Mouse (Mus musculus) limb, embryonic 13.5 days (tissue): ENCODE data around the gene Tpcn2. TPM values are rescaled to one million over a fixed set of nuclear protein-coding genes. Genes with fewer than 3 reads are reported as not detected.

Experiments used
- ATAC-seq: fragments of 200-750 bp; cut with Nextera tagmentation; 2 replicates; pipeline ENCODE4 v1.8.0; 2017; ENCODE audit warnings: low read depth, moderate number of reproducible peaks, moderate TSS enrichment; ENCODE audit not compliant: low FRiP score
- H3K27ac ChIP-seq: fragments of 300-500 bp; sonication (generic); 2 replicates; pipeline ENCODE4 v1.5.1; 2015; ENCODE audit warnings: inconsistent platforms, mild to moderate bottlenecking, moderate library complexity
- H3K27me3 ChIP-seq: fragments of 300-500 bp; sonication (generic); 2 replicates; pipeline ENCODE4 v1.6.1; 2015; ENCODE audit warnings: mild to moderate bottlenecking, inconsistent platforms
- H3K36me3 ChIP-seq: fragments of 300-500 bp; sonication (generic); 2 replicates; pipeline ENCODE4 v1.6.1; 2015; ENCODE audit warnings: inconsistent platforms, mild to moderate bottlenecking, moderate library complexity
- H3K4me1 ChIP-seq: fragments of 300-500 bp; sonication (generic); 2 replicates; pipeline ENCODE4 v1.6.1; 2015; ENCODE audit warnings: inconsistent platforms
- H3K4me2 ChIP-seq: fragments of 300-500 bp; sonication (generic); replicated peaks from 2 replicates; pipeline ENCODE4 v1.6.1; 2015; ENCODE audit warnings: inconsistent platforms, mild to moderate bottlenecking, moderate library complexity
- H3K4me3 ChIP-seq: fragments of 300-500 bp; sonication (generic); 2 replicates; pipeline ENCODE4 v1.5.1; 2015; ENCODE audit warnings: moderate library complexity, mild to moderate bottlenecking, inconsistent platforms
- H3K9ac ChIP-seq: fragments of 300-500 bp; sonication (generic); 2 replicates; pipeline ENCODE4 v1.6.1; 2015; ENCODE audit warnings: mild to moderate bottlenecking, inconsistent platforms
- H3K9me3 ChIP-seq: fragments of 300-500 bp; sonication (generic); 2 replicates; pipeline ENCODE4 v1.6.1; 2016; ENCODE audit warnings: inconsistent platforms
- WGBS: fragments of 180-500 bp; shearing (Covaris S2); methylation state at CpG from one replicate; pipeline ENCODE4 v1.1.7; 2015; 5-methylcytosine and 5-hydroxymethylcytosine counted together
- polyA plus RNA-seq: library from polyadenylated mRNA; unstranded; fragments of >200 nt; fragmentation: Nextera tagmentation; extraction: Ambion mirVana; gene quantifications from 2 replicates; pipeline ENCODE4 v1.2.1, GENCODE M21; 2015

Gene Tpcn2
- polyA plus RNA-seq, 1 experiment from 2014 or later: 12.6 TPM

DNA sequence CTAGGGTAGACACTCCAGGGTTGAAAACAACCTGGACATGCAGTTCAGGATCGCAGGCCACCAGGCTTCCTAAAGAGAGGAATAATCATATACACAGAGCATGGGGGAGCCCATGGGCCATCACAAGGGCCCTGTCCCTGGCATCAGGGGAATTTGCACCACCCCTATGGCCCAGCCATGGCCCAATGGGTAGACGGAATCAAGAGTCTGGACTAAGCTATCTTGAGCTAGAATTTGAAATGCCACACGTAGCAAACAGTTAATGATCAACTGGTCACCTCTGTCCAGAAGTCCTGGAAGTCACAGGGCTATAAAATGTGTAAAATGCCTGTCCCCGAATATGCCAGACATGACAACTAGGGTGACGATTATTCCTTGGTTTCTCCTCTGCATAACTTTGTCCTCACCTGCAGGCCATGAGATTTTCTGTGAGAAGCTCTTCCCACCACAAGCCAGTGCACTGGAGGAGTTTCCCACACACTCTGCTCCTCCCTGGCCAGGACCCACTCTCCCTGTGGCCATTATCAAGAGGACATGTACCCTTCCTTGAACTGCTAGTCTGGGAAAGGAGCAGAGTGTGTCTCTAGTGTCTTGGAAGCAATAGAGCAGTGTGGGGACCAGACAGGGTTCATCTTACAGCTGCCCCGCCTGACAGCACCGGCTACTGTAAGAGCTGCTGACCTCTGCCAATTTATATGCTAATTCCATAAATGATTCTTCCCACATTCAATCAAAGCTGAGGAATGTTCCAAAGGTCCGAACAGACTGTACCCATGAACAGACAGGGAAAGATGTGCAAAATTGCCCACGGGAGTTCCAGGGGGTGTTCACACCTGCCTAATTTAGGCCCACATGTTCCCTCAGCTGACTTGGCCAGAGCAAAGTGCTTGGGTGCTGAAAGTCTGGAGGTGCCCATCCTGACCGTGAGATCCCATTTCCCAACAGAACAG lies 48.7 kb downstream of the Tpcn2 start:
- ATAC-seq: no peak
- no peaks in the 10 kb centered on the region for H3K9me3 ChIP-seq
- H3K36me3 ChIP-seq: no peaks in the 10 kb centered on the region
- H3K27ac ChIP-seq: no peak overlapping the region
- H3K27me3 ChIP-seq: no peaks in the 10 kb centered on the region
- 79% methylated on average over 10 of the region's 10 CpGs for WGBS
- H3K4me3 ChIP-seq: no peak overlapping the region
- H3K9ac ChIP-seq: no peak overlapping the region
- no peak overlapping the region for H3K4me2 ChIP-seq
- peaks cover 13% of the 10 kb centered on the region for H3K4me1 ChIP-seq

DNA sequence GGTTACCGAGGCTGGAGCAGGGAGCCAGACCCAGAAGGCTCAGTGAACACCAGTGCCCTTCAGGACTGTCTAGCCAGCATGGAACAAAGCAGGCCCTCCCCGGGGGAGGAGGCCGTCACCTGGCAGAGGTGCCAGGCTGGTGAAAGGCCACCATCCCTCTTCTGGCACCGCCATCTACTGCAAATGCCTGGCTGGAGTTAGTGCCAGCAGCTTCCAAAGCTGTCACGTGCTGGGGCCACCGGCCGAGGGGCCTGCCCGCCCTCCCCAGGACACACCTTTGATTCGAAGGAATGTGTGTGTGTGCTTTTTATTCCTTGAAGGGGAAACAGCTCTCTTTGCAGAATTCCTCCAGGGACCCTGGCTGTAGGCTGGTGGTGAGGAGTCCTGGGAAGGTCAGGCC lies 52.2 kb downstream of the Tpcn2 start:
- no peaks in the 10 kb centered on the region for H3K36me3 ChIP-seq
- no peak overlapping the region for H3K4me3 ChIP-seq
- no peak overlapping the region for H3K9ac ChIP-seq
- H3K27ac ChIP-seq: no peak overlapping the region
- ATAC-seq: no peak
- no peak overlapping the region for H3K4me2 ChIP-seq
- H3K27me3 ChIP-seq: no peaks in the 10 kb centered on the region
- whole genome bisulfite sequencing: 65% methylated on average over 9 of the region's 9 CpGs
- no peaks in the 10 kb centered on the region for H3K4me1 ChIP-seq
- H3K9me3 ChIP-seq: no peaks in the 10 kb centered on the region

DNA sequence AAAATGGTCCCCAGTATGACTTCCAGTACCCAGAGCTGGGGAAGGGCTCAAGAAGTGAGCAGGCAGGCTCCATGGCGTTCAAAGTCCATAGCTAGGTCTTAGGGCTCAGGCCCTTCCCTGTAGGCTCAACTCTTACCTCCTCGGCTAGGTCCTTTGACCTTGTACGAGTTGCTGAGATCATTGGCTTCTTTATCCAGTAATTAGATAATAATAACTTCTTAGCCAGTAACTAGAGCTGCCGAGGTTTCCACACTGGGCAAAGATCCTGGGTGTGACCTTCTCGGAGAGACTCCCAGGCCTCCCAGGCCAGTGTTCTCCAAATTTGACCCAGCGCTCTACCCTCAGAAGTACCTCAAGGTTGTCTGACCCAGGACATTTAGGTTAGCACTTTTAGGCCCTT lies 57.2 kb downstream of the Tpcn2 start:
- no peak overlapping the region for H3K27ac ChIP-seq
- H3K27me3 ChIP-seq: no peaks in the 10 kb centered on the region
- H3K4me1 ChIP-seq: peaks cover 13% of the 10 kb centered on the region
- no peaks in the 10 kb centered on the region for H3K9me3 ChIP-seq
- no peak overlapping the region for H3K4me3 ChIP-seq
- H3K4me2 ChIP-seq: no peak overlapping the region
- 88% methylated on average over 6 of the region's 6 CpGs for WGBS
- H3K9ac ChIP-seq: no peak overlapping the region
- no peak for ATAC-seq
- H3K36me3 ChIP-seq: no peaks in the 10 kb centered on the region

DNA sequence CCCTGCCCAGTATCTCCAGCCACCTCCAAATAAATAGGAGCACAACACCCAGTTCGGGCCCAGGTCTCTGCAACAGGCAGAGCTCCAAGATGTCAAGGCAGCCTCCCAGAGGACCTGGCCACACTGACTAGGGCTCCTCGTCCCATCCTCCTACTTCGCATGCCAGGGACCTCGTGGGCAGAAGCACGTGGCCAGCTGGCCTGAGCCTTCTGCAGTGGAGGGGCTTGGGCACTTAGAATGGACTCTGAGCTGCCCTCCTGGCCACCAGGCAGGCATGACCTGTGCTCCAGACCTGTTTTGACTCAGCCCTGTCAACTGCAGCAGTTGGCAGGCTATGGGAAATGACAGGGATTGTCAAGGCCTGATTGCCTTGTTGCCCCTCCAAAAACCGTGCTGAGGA lies 58.2 kb downstream of the Tpcn2 start:
- WGBS: 84% methylated on average over 6 of the region's 6 CpGs
- Histone ChIP-seq H3K9ac (no peak overlapping the region), H3K27me3 (no peaks in the 10 kb centered on the region), H3K9me3 (peaks cover 4% of the 10 kb centered on the region; the same call in 1 of the 2 replicates), H3K36me3 (no peaks in the 10 kb centered on the region), H3K27ac (no peak overlapping the region), H3K4me3 (no peak overlapping the region), H3K4me1 (peaks cover 15% of the 10 kb centered on the region), H3K4me2 (no peak overlapping the region)
- ATAC-seq: no peak

DNA sequence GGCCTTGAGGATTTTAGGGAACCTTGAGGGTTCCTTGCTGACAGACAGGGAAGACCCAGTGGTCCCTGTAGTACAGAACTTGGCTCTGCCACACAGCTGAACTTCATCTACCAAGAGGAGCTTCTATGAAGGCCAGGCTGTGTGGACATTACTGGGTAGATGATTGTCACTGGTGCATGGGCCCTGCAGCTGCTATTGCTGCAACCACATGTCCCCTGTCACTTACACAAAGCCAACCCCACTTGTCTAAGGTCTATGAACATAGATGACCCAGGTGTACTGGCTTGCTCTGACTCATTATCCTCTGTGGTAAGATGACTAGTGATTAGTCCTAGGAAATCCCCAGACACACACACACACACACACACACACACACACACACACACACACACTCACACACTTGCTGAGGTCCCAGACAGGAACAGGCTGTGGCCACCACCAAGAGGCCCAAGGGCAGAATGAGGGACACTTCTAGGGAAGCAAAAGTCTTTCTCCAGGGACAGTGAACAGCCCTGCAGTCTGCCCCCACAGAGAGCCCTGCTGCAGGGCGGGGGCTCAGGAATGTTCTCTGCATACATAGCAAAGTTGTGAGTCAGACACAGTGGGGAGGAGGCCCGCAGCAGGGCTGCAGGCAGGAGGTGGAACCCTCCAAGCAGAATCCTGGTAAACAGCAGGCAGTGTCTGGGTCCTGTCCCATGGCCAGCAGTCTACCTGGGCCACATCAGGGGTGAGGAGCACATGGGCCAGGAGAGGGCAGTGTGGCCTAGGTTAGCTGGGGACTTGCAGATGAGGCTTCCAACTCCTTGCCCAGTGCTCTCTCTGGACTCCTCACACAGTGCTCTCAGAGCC lies 61.7 kb downstream of the Tpcn2 start:
- Histone ChIP-seq H3K4me1 (peaks cover 15% of the 10 kb centered on the region), H3K9ac (no peak overlapping the region), H3K36me3 (no peaks in the 10 kb centered on the region), H3K4me3 (no peak overlapping the region), H3K27me3 (no peaks in the 10 kb centered on the region), H3K9me3 (peaks cover 5% of the 10 kb centered on the region; the same call in 1 of the 2 replicates), H3K4me2 (no peak overlapping the region), H3K27ac (peak overlapping the region; percentile 73)
- 8% methylated on average over 2 of the region's 2 CpGs for WGBS
- ATAC-seq: peak; percentile 87

DNA sequence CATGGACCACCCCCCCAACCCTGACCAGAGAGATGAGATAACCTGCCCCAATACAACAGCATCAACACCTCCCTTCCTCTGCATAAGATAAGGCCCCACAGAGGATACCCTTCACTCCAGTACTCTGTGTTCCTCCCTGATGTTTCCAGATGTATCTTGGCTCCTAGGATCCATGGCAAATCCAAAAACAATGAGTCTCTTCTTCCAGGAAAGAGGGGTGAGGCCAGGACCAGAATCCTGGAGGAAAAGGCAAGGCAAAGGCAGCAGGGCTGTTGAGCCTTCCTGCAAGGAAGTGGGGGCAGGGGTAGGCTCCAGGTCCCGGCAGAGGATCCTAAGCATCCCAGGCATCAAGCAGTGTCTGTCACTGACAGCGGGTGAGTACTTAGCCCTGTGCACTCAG lies 62.5 kb downstream of the Tpcn2 start:
- WGBS: 73% methylated on average over 2 of the region's 2 CpGs
- ATAC-seq: no peak
- Histone ChIP-seq H3K27me3 (no peaks in the 10 kb centered on the region), H3K9ac (no peak overlapping the region), H3K27ac (peak overlapping the region; percentile 73), H3K4me3 (no peak overlapping the region), H3K9me3 (peaks cover 5% of the 10 kb centered on the region; the same call in 1 of the 2 replicates), H3K4me2 (no peak overlapping the region), H3K36me3 (no peaks in the 10 kb centered on the region), H3K4me1 (peaks cover 21% of the 10 kb centered on the region)

DNA sequence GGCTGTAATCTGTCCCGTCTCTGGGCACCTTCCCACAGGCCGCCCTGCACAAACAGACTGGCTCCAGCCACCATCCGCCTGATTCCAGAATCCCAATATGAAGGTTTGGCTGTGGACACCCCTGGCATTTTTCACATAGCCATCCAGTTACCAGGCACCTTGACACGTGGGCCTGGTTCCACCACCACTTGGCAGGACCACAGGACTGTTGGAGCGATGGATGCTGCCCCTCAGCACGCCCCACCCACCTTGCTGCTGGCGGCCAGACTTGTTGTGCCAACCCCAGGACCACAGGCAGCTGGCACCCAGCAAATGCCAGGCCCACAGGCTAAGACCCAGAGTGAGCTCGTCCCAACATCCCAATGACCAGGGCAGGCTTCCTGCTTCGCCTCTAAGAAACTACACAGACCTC lies 64.4 kb downstream of the Tpcn2 start:
- Histone ChIP-seq H3K36me3 (no peaks in the 10 kb centered on the region), H3K4me3 (no peak overlapping the region), H3K27ac (no peak overlapping the region; the same call in 1 of the 2 replicates), H3K4me1 (peaks cover 25% of the 10 kb centered on the region), H3K4me2 (no peak overlapping the region), H3K9ac (no peak overlapping the region), H3K9me3 (peaks cover 5% of the 10 kb centered on the region; the same call in 1 of the 2 replicates), H3K27me3 (no peaks in the 10 kb centered on the region)
- WGBS: 87% methylated on average over 9 of the region's 9 CpGs
- no peak for ATAC-seq

DNA sequence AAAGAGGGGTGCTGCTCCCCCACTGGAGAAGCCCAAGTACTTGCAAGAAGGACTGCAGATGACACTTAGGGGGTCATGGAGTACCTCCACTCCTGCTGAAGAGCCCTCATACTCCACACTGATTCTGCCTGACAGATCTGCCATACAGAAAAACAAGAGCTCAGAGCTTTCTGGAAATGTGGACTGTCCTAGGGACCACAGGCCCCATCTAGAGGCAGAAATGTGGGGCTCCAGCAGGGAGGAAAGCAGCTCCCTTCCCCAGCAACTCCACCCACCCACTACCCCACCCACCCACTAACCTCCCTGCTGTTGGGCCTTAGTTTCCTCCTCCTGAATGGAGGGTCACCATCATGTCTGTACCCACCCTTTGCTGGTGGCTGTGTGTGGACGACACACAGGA lies 67.2 kb downstream of the Tpcn2 start:
- ATAC-seq: 0 out of 2 replicates have a peak, but pooled peaks have one; percentile 52
- Histone ChIP-seq H3K4me2 (no peak overlapping the region), H3K9ac (0 out of 2 replicates have a peak overlapping the region, but pooled peaks have one; percentile 19), H3K9me3 (peaks cover 5% of the 10 kb centered on the region; the same call in 1 of the 2 replicates), H3K27me3 (no peaks in the 10 kb centered on the region), H3K4me1 (peaks cover 27% of the 10 kb centered on the region), H3K27ac (peak overlapping the region; percentile 44; the same call in 1 of the 2 replicates), H3K4me3 (no peak overlapping the region), H3K36me3 (no peaks in the 10 kb centered on the region)
- WGBS: 62% methylated on average over 1 of the region's 1 CpGs

DNA sequence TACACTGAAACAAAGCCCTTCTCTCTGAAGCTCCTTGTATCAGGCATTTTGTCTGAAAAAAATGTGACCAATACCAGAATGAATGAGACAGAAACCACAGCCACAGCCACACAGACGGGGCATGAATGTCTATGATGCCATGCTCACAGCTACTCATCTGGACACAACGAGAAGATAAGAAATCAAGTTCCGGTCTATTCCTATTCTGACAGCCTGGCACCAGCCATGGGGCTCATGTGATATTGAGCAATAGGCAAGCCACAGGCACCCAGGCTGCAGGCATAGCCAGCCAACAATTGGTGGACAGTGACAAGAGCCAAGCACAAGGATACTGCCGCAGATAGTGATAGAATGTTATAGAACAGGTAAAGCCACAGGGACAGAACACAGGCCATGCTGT lies 68.3 kb downstream of the Tpcn2 start:
- 91% methylated on average over 4 of the region's 4 CpGs for WGBS
- no peaks in the 10 kb centered on the region for H3K36me3 ChIP-seq
- no peak overlapping the region for H3K27ac ChIP-seq
- no peaks in the 10 kb centered on the region for H3K27me3 ChIP-seq
- no peak overlapping the region for H3K4me2 ChIP-seq
- no peak overlapping the region for H3K4me3 ChIP-seq
- no peak for ATAC-seq
- H3K9ac ChIP-seq: no peak overlapping the region
- H3K9me3 ChIP-seq: no peaks in the 10 kb centered on the region
- H3K4me1 ChIP-seq: peaks cover 34% of the 10 kb centered on the region

DNA sequence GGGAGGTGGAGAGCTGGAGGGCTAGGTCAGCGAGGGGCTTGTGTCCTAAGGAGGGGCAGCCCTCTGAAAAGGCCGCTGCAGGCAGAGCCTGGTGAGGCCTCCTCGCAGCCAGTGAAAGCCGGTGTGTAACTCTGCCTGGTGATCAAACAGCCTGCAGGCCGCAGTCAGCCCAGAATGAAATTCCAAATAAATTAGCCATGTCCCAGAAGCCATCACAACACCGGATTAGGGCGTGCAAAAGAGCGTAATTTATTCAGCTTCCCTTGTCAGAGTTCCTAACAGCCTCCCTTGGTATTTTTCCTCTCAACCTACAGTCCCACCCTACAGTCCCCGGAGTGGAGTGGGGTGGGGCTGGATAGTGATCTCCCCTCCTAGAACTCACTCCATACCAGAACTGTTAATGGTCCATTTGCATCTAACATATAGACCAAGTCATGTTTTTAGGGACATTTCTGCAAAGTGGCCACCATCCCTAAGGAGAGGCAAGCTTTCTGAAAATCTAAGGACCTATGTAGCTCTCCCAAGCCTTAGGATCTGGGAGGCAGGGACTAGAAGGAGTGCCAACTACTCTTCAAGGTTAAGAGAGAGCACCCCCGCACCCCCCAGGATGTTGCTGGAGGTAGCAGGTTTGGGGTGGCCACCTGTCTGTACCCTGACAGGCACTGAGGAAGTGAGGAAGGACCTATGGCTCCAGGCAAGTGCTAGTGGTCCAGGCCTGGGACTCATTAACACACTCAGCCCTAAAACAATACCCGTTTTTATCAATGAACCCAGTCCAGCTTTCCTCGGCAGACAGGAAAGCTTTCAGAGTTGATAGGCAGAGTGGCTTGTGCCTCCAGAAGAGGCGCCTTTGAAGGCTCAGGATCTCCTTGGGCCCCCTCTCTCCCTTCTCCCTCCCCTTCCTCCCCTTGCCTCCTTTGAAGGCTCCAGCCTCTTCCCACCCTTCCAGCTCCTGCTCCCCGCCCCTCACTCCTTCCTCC lies 71.8 kb downstream of the Tpcn2 start:
- H3K27ac ChIP-seq: peak overlapping the region; percentile 84
- H3K4me1 ChIP-seq: peaks cover 51% of the 10 kb centered on the region
- no peak overlapping the region for H3K4me2 ChIP-seq
- no peaks in the 10 kb centered on the region for H3K36me3 ChIP-seq
- 19% methylated on average over 14 of the region's 14 CpGs for WGBS
- no peak overlapping the region for H3K4me3 ChIP-seq
- no peaks in the 10 kb centered on the region for H3K9me3 ChIP-seq
- H3K9ac ChIP-seq: peak overlapping the region; percentile 39; the same call in 1 of the 2 replicates
- ATAC-seq: peak; percentile 64; the same call in 1 of the 2 replicates
- H3K27me3 ChIP-seq: no peaks in the 10 kb centered on the region

DNA sequence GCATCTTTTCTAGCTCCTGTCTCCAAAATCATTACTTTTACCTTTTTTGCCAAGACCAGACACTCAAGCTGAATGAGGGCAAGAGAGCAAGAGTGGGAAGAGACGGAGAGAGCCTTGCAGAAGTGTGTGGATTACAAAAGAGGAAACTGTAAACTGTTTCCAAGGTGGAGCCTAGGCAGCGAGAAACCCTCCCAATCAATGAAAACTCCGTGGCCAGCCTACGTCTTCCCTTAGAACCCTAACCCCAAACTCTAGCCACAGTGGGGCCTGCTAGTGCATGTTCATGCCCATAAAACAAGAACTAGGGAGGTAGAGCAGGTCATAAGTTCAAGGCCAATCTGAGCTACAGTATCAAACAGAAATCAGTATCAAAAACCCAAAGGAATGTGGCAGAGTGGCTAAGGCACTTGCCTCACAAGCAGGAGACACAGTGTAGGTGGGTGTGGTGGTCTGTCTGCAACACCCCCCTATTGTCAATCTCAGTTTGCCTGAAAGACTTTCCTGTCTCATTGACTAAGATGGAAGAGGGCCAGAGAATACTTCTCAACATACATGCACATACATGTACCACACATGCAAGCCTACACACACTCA lies 73.2 kb downstream of the Tpcn2 start:
- no peaks in the 10 kb centered on the region for H3K27me3 ChIP-seq
- no peak overlapping the region for H3K4me2 ChIP-seq
- no peak overlapping the region; the same call in 1 of the 2 replicates for H3K27ac ChIP-seq
- H3K9me3 ChIP-seq: no peaks in the 10 kb centered on the region
- no peak overlapping the region for H3K9ac ChIP-seq
- no peak overlapping the region for H3K4me3 ChIP-seq
- 54% methylated on average over 4 of the region's 4 CpGs for WGBS
- no peak for ATAC-seq
- peaks cover 55% of the 10 kb centered on the region for H3K4me1 ChIP-seq
- H3K36me3 ChIP-seq: no peaks in the 10 kb centered on the region
